In genomic region chr11:100574708-100575483, GRCm38 (mm10) we compare ENCODE assay signal across 8 mouse cellular contexts. TPM values are rescaled to one million over a fixed set of nuclear protein-coding genes. Genes with fewer than 3 reads are reported as not detected.
DNase-seq lines count a peak whose midpoint lies in the region; ATAC-seq and TF ChIP-seq lines count a peak whose summit lies in the region.

Cnp (plus strand) TSS chr11:100574904.

- ATAC-seq in common myeloid progenitor, adult 5-6 weeks (replicated peaks; ENCODE audit: low read depth, poor library complexity, severe bottlenecking) = peak; percentile 42
- ATAC-seq in megakaryocyte, adult 5-6 weeks (ENCODE audit: poor library complexity, severe bottlenecking) = peak; percentile 60

- peak; percentile 79 for DNase-seq in T-cell, adult 2 months (ENCODE audit: low spot score)
- peak; percentile 80 for DNase-seq in gastrocnemius, postnatal 10 days
- DNase-seq in hindlimb bud, embryonic 11.5 days (ENCODE audit: extremely low spot score, low read depth, low spot score) = peak; percentile 16
- peak; percentile 64 to 67 for DNase-seq in left cerebral cortex, adult 2 months (ENCODE audit: extremely low spot score in 1 of 2, low spot score in 2 of 2)
- DNase-seq in right cerebral cortex, adult 2 months (ENCODE audit: low spot score in 2 of 2) = peak; percentile 64 to 69
- peak; percentile 62 to 77 for DNase-seq in urinary bladder, postnatal 36 days (ENCODE audit: low spot score in 2 of 2)

- peak within 1 kb of the TSS; percentile 85 for H3K27ac ChIP-seq in left cerebral cortex, adult 2 months

- peak within 1 kb of the TSS; percentile 70 for H3K4me3 ChIP-seq in left cerebral cortex, adult 2 months

- TF ChIP-seq CTCF in left cerebral cortex, adult 2 months (IDR thresholded peaks at IDR 0.05) = peak; percentile 6; the same call in 1 of the 2 replicates

- intact Hi-C loops in left cerebral cortex, adult 2 months (cut with DNase I) = no loop called here

RNA-seq across cellular contexts. Expression of gene Cnp, which starts in this region (rescaled TPM):
- total RNA-seq in common myeloid progenitor, adult 5-6 weeks (2017) = 34.8 and 36.4 TPM in 2 replicates
- 10 to 100 TPM; 26.0 to 33.6 TPM for total RNA-seq in gastrocnemius, postnatal 10 days (2021)
- 100 to 1,000 TPM; 117 to 121 TPM for total RNA-seq in left cerebral cortex, adult 2 months (2021)
- 9.5 and 11.3 TPM in 2 replicates for total RNA-seq in megakaryocyte, adult 5-6 weeks (2015)
- 22.2 and 23.9 TPM in 2 replicates for total RNA-seq in megakaryocyte, adult 5-6 weeks (2017)

Comparison
In these comparisons a context has a peak if more than half of its experiments do, and no peak if none do; other contexts are left out.
1. Peak in every context shown above with its lines: DNase-seq, ATAC-seq, H3K4me3 ChIP-seq and H3K27ac ChIP-seq.
2. DNase-seq: peak in every context shown above with its lines; median percentile 80 in gastrocnemius, postnatal 10 days; 79 in T-cell, adult 2 months; 70 in urinary bladder, postnatal 36 days; 66 in right cerebral cortex, adult 2 months; 66 in left cerebral cortex, adult 2 months; 16 in hindlimb bud, embryonic 11.5 days.